Mouse (Mus musculus) heart, postnatal 25 days (tissue): Measurements from ENCODE around the gene Dmpk. TPM values are rescaled to one million over a fixed set of nuclear protein-coding genes. Genes with fewer than 3 reads are reported as not detected.

Experiments
- DNase-seq: peaks from one replicate; pipeline ENCODE4 v3.0.0; 2022; ENCODE audit warnings: low spot score
- intact Hi-C: fragments of 180-260 bp; cut with DNase I; formaldehyde crosslinking; loops from one replicate; pipeline ENCODE4 v1.15.1; 2025
- total RNA-seq, 2 experiments: library from RNA; stranded (reverse); gene quantifications; 2 replicates each; pipeline ENCODE4 v1.2.3; 2021

The Dmpk gene
- total RNA-seq, 2 experiments from 2014 or later: 555 to 584 TPM

DNA sequence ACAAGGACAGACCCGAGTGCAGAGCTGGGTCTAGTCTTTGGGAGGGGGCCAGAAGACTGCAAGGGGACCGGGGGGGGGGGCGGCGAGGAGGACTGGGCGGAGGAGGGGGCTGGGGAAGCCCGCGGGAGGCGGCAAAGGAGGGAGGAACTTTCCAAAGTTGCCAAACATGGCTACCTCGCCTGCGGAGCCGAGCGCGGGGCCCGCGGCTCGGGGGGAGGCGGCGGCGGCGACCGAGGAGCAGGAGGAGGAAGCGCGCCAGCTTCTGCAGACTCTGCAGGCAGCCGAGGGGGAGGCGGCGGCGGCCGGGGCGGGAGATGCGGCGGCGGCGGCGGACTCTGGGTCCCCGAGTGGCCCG is 10.8 kb downstream of the Dmpk start, which contains the start of gene Six5:
Six5 (plus strand) TSS at position 124 of the 355 bp plus-strand sequence.
- intact Hi-C loops: no loop called here
- DNase-seq: no peak

- intact Hi-C loops: no loop called here
- DNase-seq: no peak
Measured at GRCm38 (mm10) chr7:19094826-19095750, 11.4 kb downstream of the Dmpk start.

- intact Hi-C loops: no loop called here
- no peak for DNase-seq
Measured at GRCm38 (mm10) chr7:19095751-19096110, 12.1 kb downstream of the Dmpk start.

- no peak for DNase-seq
- intact Hi-C loops: no loop called here
Measured at GRCm38 (mm10) chr7:19096421-19096976, 12.8 kb downstream of the Dmpk start.

DNA sequence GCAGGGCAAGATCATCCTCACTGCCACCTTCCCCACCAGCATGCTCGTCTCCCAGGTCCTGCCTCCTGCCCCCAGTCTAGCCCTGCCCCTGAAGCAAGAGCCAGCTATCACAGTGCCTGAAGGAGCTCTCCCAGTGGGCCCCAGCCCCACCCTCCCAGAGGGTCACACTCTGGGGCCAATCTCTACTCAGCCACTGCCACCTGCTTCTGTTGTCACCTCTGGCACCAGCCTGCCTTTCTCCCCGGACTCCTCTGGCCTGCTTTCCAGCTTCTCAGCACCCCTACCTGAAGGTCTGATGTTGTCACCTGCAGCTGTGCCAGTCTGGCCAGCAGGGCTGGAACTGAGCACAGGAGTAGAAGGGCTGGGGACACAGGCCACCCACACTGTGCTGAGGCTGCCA is 13.6 kb downstream of the Dmpk start:
- DNase-seq: no peak

DNA sequence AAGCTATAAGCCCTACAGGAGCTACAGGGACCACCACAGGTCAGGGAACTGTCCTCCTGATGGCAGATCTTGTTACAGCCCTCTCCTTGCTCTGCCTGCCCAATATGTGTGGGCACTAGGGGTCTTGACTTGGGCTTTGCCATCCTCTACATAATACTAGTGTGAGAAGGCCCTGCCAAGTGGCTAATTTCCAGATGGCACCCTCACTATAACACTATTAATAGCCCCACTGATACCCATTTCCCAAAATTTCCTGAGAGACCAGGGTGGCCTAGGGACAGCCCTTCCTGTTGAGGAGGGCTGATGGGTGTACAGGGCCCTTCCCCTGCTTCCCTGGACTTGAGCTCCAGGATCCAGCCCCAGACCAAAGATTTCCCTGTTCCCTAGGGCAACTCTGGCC is 14.2 kb downstream of the Dmpk start:
- DNase-seq: no peak
- intact Hi-C loops: no loop called here

More for the DNA sequence above, 13.6 kb downstream of the Dmpk start:
- intact Hi-C loops: no loop called here

GRCm38 (mm10) chr7:19098811-19099210 is 15.2 kb downstream of the Dmpk start:
- intact Hi-C loops: no loop called here

GRCm38 (mm10) chr7:19100290-19100689 is 16.6 kb downstream of the Dmpk start:
- intact Hi-C loops: no loop called here

More at GRCm38 (mm10) chr7:19098811-19099210, 15.2 kb downstream of the Dmpk start:
- no peak for DNase-seq

DNA sequence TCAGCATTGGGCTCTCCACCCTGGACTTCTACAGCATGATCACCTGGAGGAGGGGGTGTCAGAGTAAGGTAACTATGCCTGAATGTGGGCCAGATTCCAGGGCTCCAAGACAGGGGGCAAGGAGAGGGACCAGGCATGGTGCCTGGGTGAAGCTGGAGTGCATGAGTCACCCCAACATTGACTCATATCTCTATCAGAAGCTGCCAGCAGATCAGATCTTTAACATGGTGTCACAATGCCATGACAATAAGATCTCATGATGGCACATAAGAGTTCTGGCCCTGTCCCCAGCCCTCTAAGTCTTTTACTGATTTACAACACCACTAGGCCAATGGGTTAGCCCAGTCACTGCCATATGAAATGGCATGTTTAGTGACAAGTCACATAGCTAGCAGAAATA is 20.1 kb downstream of the Dmpk start:
- no peak for DNase-seq
- intact Hi-C loops: no loop called here

More at GRCm38 (mm10) chr7:19100290-19100689, 16.6 kb downstream of the Dmpk start:
- no peak for DNase-seq

GRCm38 (mm10) chr7:19104486-19104885 is 20.8 kb downstream of the Dmpk start:
- intact Hi-C loops: no loop called here
- no peak for DNase-seq

- intact Hi-C loops: no loop called here
- no peak for DNase-seq
Measured at GRCm38 (mm10) chr7:19107436-19107835, 23.8 kb downstream of the Dmpk start.

DNA sequence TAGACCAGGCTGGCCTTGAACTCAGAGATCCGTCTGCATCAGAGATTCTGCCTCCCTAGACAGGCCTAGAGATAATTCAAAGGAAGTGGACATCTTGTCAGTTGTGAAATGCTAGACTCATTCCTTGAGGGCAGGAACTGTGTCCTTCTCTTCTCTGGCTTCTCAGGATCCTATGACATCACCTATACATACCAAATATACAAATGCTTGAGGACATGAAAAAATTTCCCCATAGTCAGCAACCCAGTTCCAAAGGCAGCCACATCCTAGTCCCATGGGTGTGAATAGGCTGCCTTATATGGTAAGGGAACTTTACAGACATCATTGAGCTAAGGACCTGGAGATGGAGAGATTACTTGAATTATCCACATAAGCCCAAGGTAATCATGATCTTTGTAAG is 25.9 kb downstream of the Dmpk start:
- DNase-seq: no peak
- intact Hi-C loops: no loop called here

- intact Hi-C loops: loop anchor here (2.0 kb wide), 1 partner anchor 47 kb away; no protein-coding TSS in a partner anchor
- no peak for DNase-seq
Measured at GRCm38 (mm10) chr7:19118028-19118771, 34.6 kb downstream of the Dmpk start, which contains the start of gene Gm4969. Gene Gm4969 (minus strand): TSS chr7:19118368.

DNA sequence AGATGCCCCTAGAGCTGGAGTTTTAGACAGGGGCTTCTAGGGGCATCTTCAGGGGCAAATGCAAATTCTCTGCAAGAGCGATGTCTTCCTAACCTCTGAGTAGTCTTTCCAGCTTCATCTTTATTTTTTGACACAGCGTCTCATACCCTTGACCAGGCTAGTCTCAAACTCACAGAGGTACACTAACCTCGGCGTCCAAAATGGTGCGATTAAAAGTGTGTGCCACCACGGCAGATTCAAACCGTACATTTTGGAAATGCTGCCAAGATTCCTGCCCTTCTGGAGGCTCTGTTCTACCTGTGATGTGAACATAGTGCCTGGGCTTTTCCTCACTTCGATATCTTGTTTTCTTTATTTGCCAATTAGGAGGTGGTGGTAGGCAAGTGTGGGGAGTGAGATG is 35.4 kb downstream of the Dmpk start:
- intact Hi-C loops: loop anchor here (2.0 kb wide), 1 partner anchor 48 kb away; no protein-coding TSS in a partner anchor
- DNase-seq: no peak

- intact Hi-C loops: loop anchor here (2.0 kb wide), 2 partner anchors 49 to 99 kb away; no protein-coding TSS in a partner anchor
- peak; percentile 92 for DNase-seq
Measured at GRCm38 (mm10) chr7:19119631-19120429, 36.2 kb downstream of the Dmpk start, which contains the start of gene Fbxo46. Gene Fbxo46 (plus strand): TSS chr7:19119859.

DNA sequence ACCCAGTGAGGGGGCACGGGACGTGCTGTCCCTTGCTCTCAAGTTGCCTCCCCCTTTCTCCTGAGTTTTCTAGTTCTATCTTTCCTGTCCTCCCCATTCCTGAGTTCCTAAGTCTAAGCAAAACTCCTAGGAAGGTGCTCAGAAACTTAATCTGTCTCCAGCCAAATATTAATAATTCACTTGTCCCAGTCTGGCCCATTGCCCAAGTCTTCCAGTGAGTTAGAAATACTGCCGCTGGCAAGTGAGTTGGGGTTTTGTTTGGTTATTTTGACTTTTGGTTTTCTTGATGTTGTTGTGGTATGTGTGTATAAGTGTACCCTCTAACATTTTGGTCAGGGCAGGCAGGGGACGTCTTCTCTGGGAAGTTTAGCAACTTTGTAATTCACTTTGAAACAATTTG is 38.0 kb downstream of the Dmpk start:
- DNase-seq: no peak
- intact Hi-C loops: loop anchor here (2.0 kb wide), 1 partner anchor 101 kb away; no protein-coding TSS in a partner anchor

- intact Hi-C loops: no loop called here
- no peak for DNase-seq
Measured at GRCm38 (mm10) chr7:19124713-19125112, 41.1 kb downstream of the Dmpk start.

GRCm38 (mm10) chr7:19127744-19128143 is 44.1 kb downstream of the Dmpk start:
- no peak for DNase-seq
- intact Hi-C loops: no loop called here

GRCm38 (mm10) chr7:19129396-19129795 is 45.7 kb downstream of the Dmpk start:
- intact Hi-C loops: no loop called here
- no peak for DNase-seq
